Mouse (Mus musculus): Measurements from ENCODE around the gene Clec16a.

The Clec16a gene

GRCm38 (mm10) chr16:10534567-10534966 is 10.6 kb upstream of the Clec16a start:
- DNase-seq (ENCODE audit: low read depth, low spot score) = no peak

- no peak for DNase-seq (ENCODE audit: low read depth, low spot score)
Observed at GRCm38 (mm10) chr16:10536323-10536722, 8.8 kb upstream of the Clec16a start.

- no peak for DNase-seq (ENCODE audit: low read depth, low spot score)
Observed at GRCm38 (mm10) chr16:10536961-10537360, 8.2 kb upstream of the Clec16a start.

- peak; percentile 52 for DNase-seq (ENCODE audit: low read depth, low spot score)
Observed at GRCm38 (mm10) chr16:10540763-10541597, 4.2 kb upstream of the Clec16a start.

GRCm38 (mm10) chr16:10541598-10541930 is 3.6 kb upstream of the Clec16a start:
- DNase-seq (ENCODE audit: low read depth, low spot score) = peak; percentile 71

GRCm38 (mm10) chr16:10542266-10542665 is 2.9 kb upstream of the Clec16a start:
- DNase-seq (ENCODE audit: low read depth, low spot score) = no peak

- DNase-seq (ENCODE audit: low read depth, low spot score) = peak; percentile 99
Observed at GRCm38 (mm10) chr16:10542698-10543365, 2.3 kb upstream of the Clec16a start, which contains the start of gene Dexi. Dexi (minus strand) TSS chr16:10543054.

- no peak for DNase-seq (ENCODE audit: low read depth, low spot score)
Observed at GRCm38 (mm10) chr16:10546865-10547264, 1.7 kb downstream of the Clec16a start.

GRCm38 (mm10) chr16:10548938-10549337 is 3.8 kb downstream of the Clec16a start:
- peak; percentile 54 for DNase-seq (ENCODE audit: low read depth, low spot score)

GRCm38 (mm10) chr16:10549600-10549999 is 4.5 kb downstream of the Clec16a start:
- peak; percentile 74 for DNase-seq (ENCODE audit: low read depth, low spot score)

- no peak for DNase-seq (ENCODE audit: low read depth, low spot score)
Observed at GRCm38 (mm10) chr16:10551592-10551991, 6.5 kb downstream of the Clec16a start.

GRCm38 (mm10) chr16:10553858-10554257 is 8.7 kb downstream of the Clec16a start:
- DNase-seq (ENCODE audit: low read depth, low spot score) = no peak

- peak; percentile 71 for DNase-seq (ENCODE audit: low read depth, low spot score)
Observed at GRCm38 (mm10) chr16:10559991-10560390, 14.9 kb downstream of the Clec16a start.

GRCm38 (mm10) chr16:10565278-10565885 is 20.2 kb downstream of the Clec16a start:
- DNase-seq (ENCODE audit: low read depth, low spot score) = peak; percentile 92

GRCm38 (mm10) chr16:10567153-10567552 is 22.0 kb downstream of the Clec16a start:
- no peak for DNase-seq (ENCODE audit: low read depth, low spot score)

- no peak for DNase-seq (ENCODE audit: low read depth, low spot score)
Observed at GRCm38 (mm10) chr16:10569809-10570395, 24.8 kb downstream of the Clec16a start.

- DNase-seq (ENCODE audit: low read depth, low spot score) = no peak
Observed at GRCm38 (mm10) chr16:10570708-10571107, 25.6 kb downstream of the Clec16a start.

GRCm38 (mm10) chr16:10571820-10572219 is 26.7 kb downstream of the Clec16a start:
- peak; percentile 37 for DNase-seq (ENCODE audit: low read depth, low spot score)

- no peak for DNase-seq (ENCODE audit: low read depth, low spot score)
Observed at GRCm38 (mm10) chr16:10574936-10575335, 29.8 kb downstream of the Clec16a start.

GRCm38 (mm10) chr16:10575915-10576314 is 30.8 kb downstream of the Clec16a start:
- DNase-seq (ENCODE audit: low read depth, low spot score) = no peak

GRCm38 (mm10) chr16:10577548-10577947 is 32.4 kb downstream of the Clec16a start:
- DNase-seq (ENCODE audit: low read depth, low spot score) = no peak

GRCm38 (mm10) chr16:10578376-10578775 is 33.2 kb downstream of the Clec16a start:
- no peak for DNase-seq (ENCODE audit: low read depth, low spot score)
